Comparison of ENCODE assay signal across 16 mouse cellular contexts in the genomic region with DNA sequence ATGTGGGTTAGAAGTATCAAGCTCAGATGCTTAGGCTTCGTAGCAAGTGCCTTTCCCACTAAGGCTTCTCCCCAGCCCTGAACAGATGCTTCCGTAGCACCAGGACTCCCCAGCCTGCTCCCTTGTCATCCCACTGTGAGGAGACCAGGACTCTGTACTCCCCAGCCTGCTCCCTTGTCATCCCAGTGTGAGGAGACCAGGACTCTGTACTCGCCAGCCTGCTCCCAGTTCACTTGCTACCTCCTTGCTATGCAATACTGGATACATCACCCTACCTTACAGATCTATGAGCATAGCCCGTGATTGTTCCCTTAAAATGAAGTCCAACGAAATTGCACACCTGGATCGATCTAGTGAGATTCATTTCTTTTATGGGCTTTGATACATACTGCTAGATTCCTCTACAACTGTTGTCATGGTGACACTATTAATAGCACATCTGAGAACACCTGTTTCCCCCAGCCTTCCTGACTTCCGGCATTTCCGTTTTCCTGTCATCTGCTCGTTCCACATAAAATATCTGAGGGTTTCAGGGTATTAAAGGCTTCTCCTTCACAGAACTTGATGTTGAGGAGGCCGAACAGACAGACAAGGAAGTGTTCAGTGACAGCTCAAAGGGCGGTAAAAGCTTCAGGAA. TPM values are rescaled to one million over a fixed set of nuclear protein-coding genes. Genes with fewer than 3 reads are reported as not detected.
DNase-seq lines count a peak whose midpoint lies in the region; ATAC-seq and TF ChIP-seq lines count a peak whose summit lies in the region.
"Had no signal": no experiment of that assay in that cellular context is flagged by ENCODE, and none has a peak within 500 bp of the region (broad histone marks: within the 10 kb centered on the region; RNA-seq: fewer than 3 reads in every experiment).

No protein-coding gene starts in this region.

- ATAC-seq in common myeloid progenitor, adult 5-6 weeks (replicated peaks; ENCODE audit: low read depth, poor library complexity, severe bottlenecking) = peak; percentile 66
- peak; percentile 50; the same call in 1 of the 2 replicates for ATAC-seq in megakaryocyte progenitor cell, adult 5-6 weeks (replicated peaks; ENCODE audit: poor library complexity)

- DNase-seq in heart, adult 11 months = peak; percentile 73
- no peak for DNase-seq in heart, postnatal 36 days
- no peak for DNase-seq in layer of hippocampus, adult 2 months (ENCODE audit: low spot score in 2 of 2)
- no peak for DNase-seq in layer of hippocampus, adult 9-10 months (ENCODE audit: low spot score)
- no peak for DNase-seq in T-cell, adult 2 months (ENCODE audit: low spot score)
- DNase-seq: adrenal gland, adult 8-10 months; cerebellum, adult 8-10 months; kidney, postnatal 10 days; left cerebral cortex, postnatal 4 days; liver, embryonic 13.5 days; lung, postnatal 14 days; retina, postnatal 1 day had no signal

- no peak overlapping the region for H3K4me3 ChIP-seq in layer of hippocampus, adult 2 months
- H3K4me3 ChIP-seq: liver, embryonic 13.5 days; midbrain, embryonic 12.5 days; stomach, embryonic 15.5 days had no signal

- intact Hi-C loops in heart, postnatal 36 days (cut with DNase I) = loop anchor here (5.0 to 10.0 kb wide), 2 partner anchors 477 to 725 kb away; a partner anchor contains a TSS

- TF ChIP-seq CTCF in layer of hippocampus, adult 2 months (conservative IDR thresholded peaks at IDR 0.05) = no peak

- H3K27ac ChIP-seq in layer of hippocampus, adult 2 months = 0 out of 2 replicates have a peak overlapping the region, but pooled peaks have one; percentile 1
- H3K27ac ChIP-seq: liver, embryonic 13.5 days; midbrain, embryonic 12.5 days; stomach, embryonic 15.5 days had no signal

RNA-seq across cellular contexts. Expression of a gene that starts 23.0 kb away (rescaled TPM):
- 10 to 100 TPM; 14.1 to 14.5 TPM for total RNA-seq in heart, postnatal 36 days (2021)
- 10 to 100 TPM; 69.0 to 69.5 TPM for total RNA-seq in layer of hippocampus, adult 2 months (2021)
- 8.3 and 9.3 TPM in 2 replicates for total RNA-seq in common myeloid progenitor, adult 5-6 weeks (2017)
- 12.3 and 15.1 TPM in 2 replicates for total RNA-seq in megakaryocyte progenitor cell, adult 5-6 weeks (2015)
- total RNA-seq in megakaryocyte progenitor cell, adult 5-6 weeks (2017) = 11.2 and 11.3 TPM in 2 replicates

RNA-seq across cellular contexts. Expression of a gene that starts 23.1 kb away (rescaled TPM):
- 10 to 100 TPM; 11.6 to 14.8 TPM for total RNA-seq in heart, postnatal 36 days (2021)
- total RNA-seq in layer of hippocampus, adult 2 months (2021) = 10 to 100 TPM; 24.9 to 29.3 TPM
- 39.8 and 81.2 TPM in 2 replicates for total RNA-seq in common myeloid progenitor, adult 5-6 weeks (2017)
- total RNA-seq in megakaryocyte progenitor cell, adult 5-6 weeks (2015) = 32.4 and 40.4 TPM in 2 replicates
- 37.9 and 51.5 TPM in 2 replicates for total RNA-seq in megakaryocyte progenitor cell, adult 5-6 weeks (2017)
